Mouse (Mus musculus): ENCODE results near the gene Ugt1a2.

DNA sequence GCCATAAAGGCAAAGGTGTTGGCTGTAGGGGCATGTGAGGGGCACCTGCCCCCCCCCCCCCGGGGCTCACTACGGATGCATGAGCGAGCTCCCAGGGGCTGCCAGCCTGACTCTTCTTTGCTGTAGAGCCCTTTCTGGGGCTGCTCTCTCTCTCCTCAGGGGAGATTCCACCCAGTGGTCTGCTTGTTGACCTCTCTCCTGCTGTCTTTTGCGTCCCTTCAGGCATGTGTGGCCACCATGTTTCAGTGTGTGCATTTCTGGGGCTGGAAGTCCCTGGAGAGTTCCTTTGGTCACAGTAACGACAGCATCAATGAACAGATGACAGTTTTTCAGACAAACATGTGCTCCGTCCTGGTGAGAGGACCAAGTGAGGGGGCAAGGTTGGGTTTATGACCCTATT, 58.0 kb downstream of the Ugt1a2 start:
- TF ChIP-seq POLR2A (IDR thresholded peaks at IDR 0.05; ENCODE audit: borderline replicate concordance, extremely low read depth, low read depth, low read length): no peak
- TF ChIP-seq CTCF (IDR thresholded peaks at IDR 0.05; ENCODE audit: insufficient read depth, low read length): no peak

All from lung, adult 2 months (tissue).